Comparison of ENCODE assay signal across 15 mouse cellular contexts in genomic region chr6:73523658-73524057, GRCm38 (mm10). TPM values are rescaled to one million over a fixed set of nuclear protein-coding genes. Genes with fewer than 3 reads are reported as not detected.
DNase-seq lines count a peak whose midpoint lies in the region.
"Had no signal": no experiment of that assay in that cellular context is flagged by ENCODE, and none has a peak within 500 bp of the region (broad histone marks: within the 10 kb centered on the region; RNA-seq: fewer than 3 reads in every experiment).

No protein-coding gene starts in this region.

- peak; percentile 5 for DNase-seq in adrenal gland, postnatal 25 days
- DNase-seq in adrenal gland, adult 2 months, result no peak
- peak; percentile 50 to 54 for DNase-seq in kidney, postnatal 4 days
- no peak for DNase-seq in kidney, postnatal 14 days
- DNase-seq in 416B (ENCODE audit: low read depth), result peak; percentile 45
- DNase-seq in embryo, embryonic 10.5 days (ENCODE audit: low spot score), result peak; percentile 17
- DNase-seq in layer of hippocampus, adult 9-10 months (ENCODE audit: low spot score), result no peak
- no peak for DNase-seq in neural tube, embryonic 10.5 days (ENCODE audit: extremely low spot score, low spot score)
- DNase-seq: thymus, postnatal 36 days had no signal

RNA-seq across cellular contexts. Expression of gene 4931417E11Rik, which starts 54.2 kb away (rescaled TPM):
- total RNA-seq in adrenal gland, postnatal 25 days (2021), result not detected in 2 replicates
- total RNA-seq in adrenal gland, adult 2 months (2021), result not detected
- polyA plus RNA-seq in adrenal gland, adult 2 months (2012; rRNA removed), result not detected in 2 replicates
- polyA plus RNA-seq: forebrain, embryonic 13.5 days; gonadal fat pad, adult 2 months; hindbrain, embryonic 13.5 days; large intestine, adult 2 months; limb, embryonic 13.5 days; neural tube, embryonic 13.5 days had no signal

Comparison
In these comparisons a context has a peak if more than half of its experiments do, and no peak if none do; other contexts are left out.
1. DNase-seq: peak in adrenal gland, postnatal 25 days (single experiment), kidney, postnatal 4 days (2 of 2), 416B (single experiment) and embryo, embryonic 10.5 days (single experiment); none in adrenal gland, adult 2 months (single experiment), kidney, postnatal 14 days (single experiment), layer of hippocampus, adult 9-10 months (single experiment) and neural tube, embryonic 10.5 days (single experiment).